ENCODE assay signal across 8 mouse cellular contexts in genomic region chr4:53738956-53739616, GRCm38 (mm10). TPM values are rescaled to one million over a fixed set of nuclear protein-coding genes. Genes with fewer than 3 reads are reported as not detected.
A peak's percentile ranks its signal among the peaks of the same experiment; 100 is the strongest.
DNase-seq lines count a peak whose midpoint lies in the region; ATAC-seq and TF ChIP-seq lines count a peak whose summit lies in the region.

No protein-coding gene starts in this region.

- no peak overlapping the region for H3K27ac ChIP-seq in forebrain, embryonic 11.5 days (ENCODE audit: low read depth, low read length)
- H3K27ac ChIP-seq in forebrain, embryonic 10.5 days, result no peak overlapping the region
- H3K27ac ChIP-seq in thymus, adult 2 months (ENCODE audit: control insufficient read depth, insufficient read depth, low read length), result no peak overlapping the region
- no peak overlapping the region for H3K27ac ChIP-seq in lung, embryonic 14.5 days (ENCODE audit: low read depth)

- no peak for TF ChIP-seq POLR2A in thymus, adult 2 months (IDR thresholded peaks at IDR 0.05; ENCODE audit: control insufficient read depth, extremely low read depth, insufficient read depth, low read length, poor library complexity)

- no peak for TF ChIP-seq CTCF in thymus, adult 2 months (IDR thresholded peaks at IDR 0.05; ENCODE audit: borderline replicate concordance, control insufficient read depth, extremely low read depth, insufficient read depth, low read length, poor library complexity)
- TF ChIP-seq CTCF in lung, embryonic 14.5 days (IDR thresholded peaks at IDR 0.05; ENCODE audit: low read depth), result peak; percentile 66

- 0 out of 2 replicates have a peak, but pooled peaks have one; percentile 10 for ATAC-seq in forebrain, embryonic 11.5 days (replicated peaks; ENCODE audit: low FRiP score)
- peak; percentile 75 for ATAC-seq in inflammation-experienced regulatory T-cells, adult 6 months
- ATAC-seq in lung, embryonic 14.5 days (ENCODE audit: insufficient read depth), result no peak

- no peaks in the 10 kb centered on the region for H3K36me3 ChIP-seq in forebrain, embryonic 11.5 days (ENCODE audit: control insufficient read depth, insufficient read depth, low read length)
- H3K36me3 ChIP-seq in forebrain, embryonic 10.5 days (replicated peaks), result peaks cover 69% of the 10 kb centered on the region
- no peaks in the 10 kb centered on the region for H3K36me3 ChIP-seq in thymus, adult 2 months (ENCODE audit: control insufficient read depth, insufficient read depth, low read length)
- H3K36me3 ChIP-seq in lung, embryonic 14.5 days (ENCODE audit: insufficient read depth), result peaks cover 37% of the 10 kb centered on the region; the same call in 1 of the 2 replicates

- no peak overlapping the region for H3K4me2 ChIP-seq in forebrain, embryonic 11.5 days (ENCODE audit: low read depth, low read length, severe bottlenecking)
- H3K4me2 ChIP-seq in lung, embryonic 14.5 days, result no peak overlapping the region

- no peaks in the 10 kb centered on the region for H3K27me3 ChIP-seq in forebrain, embryonic 11.5 days (ENCODE audit: control insufficient read depth, insufficient read depth, low read length)
- no peaks in the 10 kb centered on the region for H3K27me3 ChIP-seq in forebrain, embryonic 10.5 days (ENCODE audit: poor library complexity, severe bottlenecking)
- no peaks in the 10 kb centered on the region for H3K27me3 ChIP-seq in thymus, adult 2 months (ENCODE audit: control insufficient read depth, insufficient read depth, low read length)
- no peaks in the 10 kb centered on the region for H3K27me3 ChIP-seq in lung, embryonic 14.5 days (ENCODE audit: insufficient read depth, low read length)

- no peak overlapping the region for H3K4me3 ChIP-seq in forebrain, embryonic 11.5 days (ENCODE audit: low read depth, low read length)
- no peak overlapping the region for H3K4me3 ChIP-seq in forebrain, embryonic 10.5 days
- H3K4me3 ChIP-seq in thymus, adult 2 months (ENCODE audit: control insufficient read depth, insufficient read depth, low read length), result no peak overlapping the region
- no peak overlapping the region for H3K4me3 ChIP-seq in lung, embryonic 14.5 days (ENCODE audit: low read depth, low read length)

- DNase-seq in forebrain, embryonic 11.5 days (ENCODE audit: low spot score), result no peak
- no peak for DNase-seq in forebrain, embryonic 10.5 days (ENCODE audit: extremely low spot score, low spot score)
- peak; percentile 40 for DNase-seq in thymus, adult 2 months
- no peak for DNase-seq in thymus, adult 18-20 months
- DNase-seq in embryo, embryonic 10.5 days (ENCODE audit: low spot score), result peak; percentile 84
- peak; percentile 91 for DNase-seq in lung, embryonic 14.5 days
- DNase-seq in retina, embryonic 14.5 days (ENCODE audit: low spot score), result peak; percentile 85

- 38% methylated on average over 6 of the region's 6 CpGs for WGBS in forebrain, embryonic 11.5 days
- 44% methylated on average over 6 of the region's 6 CpGs for WGBS in forebrain, embryonic 10.5 days
- WGBS in thymus, adult 2 months, result 54% methylated on average over 6 of the region's 6 CpGs
- 43% methylated on average over 6 of the region's 6 CpGs for WGBS in lung, embryonic 14.5 days

- H3K9ac ChIP-seq in forebrain, embryonic 11.5 days (ENCODE audit: low read length), result no peak overlapping the region
- H3K9ac ChIP-seq in lung, embryonic 14.5 days, result no peak overlapping the region

- H3K4me1 ChIP-seq in forebrain, embryonic 11.5 days (replicated peaks; ENCODE audit: control insufficient read depth, insufficient read depth, low read length), result no peaks in the 10 kb centered on the region
- no peaks in the 10 kb centered on the region for H3K4me1 ChIP-seq in forebrain, embryonic 10.5 days
- no peaks in the 10 kb centered on the region for H3K4me1 ChIP-seq in thymus, adult 2 months (replicated peaks; ENCODE audit: control insufficient read depth, insufficient read depth, low read length)
- no peaks in the 10 kb centered on the region for H3K4me1 ChIP-seq in lung, embryonic 14.5 days (ENCODE audit: insufficient read depth)

- no peaks in the 10 kb centered on the region for H3K9me3 ChIP-seq in forebrain, embryonic 11.5 days (ENCODE audit: control insufficient read depth, low read length)
- no peaks in the 10 kb centered on the region for H3K9me3 ChIP-seq in forebrain, embryonic 10.5 days
- no peaks in the 10 kb centered on the region for H3K9me3 ChIP-seq in lung, embryonic 14.5 days (ENCODE audit: low read depth, low read length)

RNA-seq across cellular contexts. Expression of gene Fktn, which starts 25.3 kb away (rescaled TPM):
- 18.7 and 25.4 TPM in 2 replicates for polyA plus RNA-seq in forebrain, embryonic 11.5 days (2014; fragmentation: Nextera tagmentation; extraction: Ambion mirVana)
- 22.7 and 23.3 TPM in 2 replicates for polyA plus RNA-seq in forebrain, embryonic 10.5 days (2016; fragmentation: Nextera tagmentation; extraction: Ambion mirVana)
- polyA plus RNA-seq in thymus, adult 2 months (2012; rRNA removed), result 2.3 TPM in 2 replicates
- 1 to 10 TPM; 2.3 to 5.0 (median 4.7) TPM for polyA plus RNA-seq in inflammation-experienced regulatory T-cells, adult 6 months (2017; shearing (Covaris generic))
- 16.2 and 17.9 TPM in 2 replicates for polyA plus RNA-seq in lung, embryonic 14.5 days (2014; fragmentation: Nextera tagmentation; extraction: Ambion mirVana)

RNA-seq across cellular contexts. Expression of gene Tal2, which starts 40.4 kb away (rescaled TPM):
- polyA plus RNA-seq in forebrain, embryonic 11.5 days (2014; fragmentation: Nextera tagmentation; extraction: Ambion mirVana), result 3.1 and 4.0 TPM in 2 replicates
- 2.2 and 2.8 TPM in 2 replicates for polyA plus RNA-seq in forebrain, embryonic 10.5 days (2016; fragmentation: Nextera tagmentation; extraction: Ambion mirVana)
- 0.05 TPM in 1 of 2 replicates, not detected in the other for polyA plus RNA-seq in thymus, adult 2 months (2012; rRNA removed)
- not detected for polyA plus RNA-seq in inflammation-experienced regulatory T-cells, adult 6 months (2017; shearing (Covaris generic))
- 0.22 and 0.28 TPM in 2 replicates for polyA plus RNA-seq in lung, embryonic 14.5 days (2014; fragmentation: Nextera tagmentation; extraction: Ambion mirVana)

Comparison
In these comparisons a context has a peak if more than half of its experiments do, and no peak if none do; other contexts are left out.
1. DNase-seq: peak in thymus, adult 2 months (single experiment), embryo, embryonic 10.5 days (single experiment), lung, embryonic 14.5 days (single experiment) and retina, embryonic 14.5 days (single experiment); none in forebrain, embryonic 11.5 days (single experiment), forebrain, embryonic 10.5 days (single experiment) and thymus, adult 18-20 months (0 of 2).